Mouse (Mus musculus): ENCODE measurements around the gene Cfc1.

DNA sequence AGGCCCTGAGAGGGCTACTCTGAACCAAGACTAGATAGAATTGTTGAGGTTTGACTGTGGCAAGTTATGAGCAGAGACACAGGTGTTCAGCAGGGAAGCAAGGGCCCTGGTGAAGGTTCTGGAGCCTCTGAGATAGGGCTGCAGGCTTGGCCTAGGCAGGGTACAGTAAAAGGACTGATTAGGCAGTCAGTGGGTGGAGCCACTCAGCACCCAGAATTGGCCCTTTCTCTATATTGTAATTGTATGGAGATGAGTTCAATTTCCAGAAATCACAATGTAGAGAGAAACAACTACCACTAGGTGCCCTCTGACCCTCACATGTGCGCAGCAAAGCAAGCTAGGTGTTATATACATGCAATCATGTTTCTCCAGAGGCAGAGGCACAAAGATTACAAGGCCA, 18.2 kb downstream of the Cfc1 start:
- TF ChIP-seq TAL1 (IDR thresholded peaks at IDR 0.05; ENCODE audit: low read length): no peak
- TF ChIP-seq GATA1 (IDR thresholded peaks at IDR 0.05; ENCODE audit: low read length): no peak

Measured in erythroblast, embryonic 14.5 days (primary cell).